Mouse (Mus musculus) embryo, embryonic 10 days (tissue): ENCODE measurements at regions not wholly inside any gene's neighbourhood (a gene's known extent, or its start where the extent isn't known, plus 50 kb on each side); places are given as distances from the start of the nearest gene placed in this dataset.
"Not testable (repeated sequence)": the region's sequence is repeated elsewhere in the genome, so short reads cannot be mapped to it uniquely, and the experiment has no call there.

Source experiments
- DNase-seq: peaks from one replicate; pipeline ENCODE4 v3.0.0-alpha.2; 2015; ENCODE audit warnings: low spot score

GRCm38 (mm10) chr9:5718585-5718984 is 373.4 kb downstream of the Casp12 start:
- not testable (repeated sequence) for DNase-seq

GRCm38 (mm10) chr9:5728843-5729242 is 383.6 kb downstream of the Casp12 start:
- no peak for DNase-seq

GRCm38 (mm10) chr9:5752686-5753301 is 407.6 kb downstream of the Casp12 start:
- no peak for DNase-seq

- no peak for DNase-seq
Measured at GRCm38 (mm10) chr9:5753785-5754184, 408.6 kb downstream of the Casp12 start.

- DNase-seq = no peak
Measured at GRCm38 (mm10) chr9:5761215-5761614, 407.2 kb upstream of the Pdgfd start.

GRCm38 (mm10) chr9:5769927-5770326 is 398.5 kb upstream of the Pdgfd start:
- no peak for DNase-seq

- DNase-seq = no peak
Measured at GRCm38 (mm10) chr9:5771158-5771557, 397.2 kb upstream of the Pdgfd start.
